Mouse (Mus musculus): ENCODE results near the gene Gm7579. TPM values are rescaled to one million over a fixed set of nuclear protein-coding genes. Genes with fewer than 3 reads are reported as not detected.

Gm7579 gene
- polyA plus RNA-seq (2017; shearing (Covaris generic)) = not detected

GRCm38 (mm10) chr7:142211559-142211958 lies at the start of gene Gm7579:
TSS of gene Gm7579 (plus strand) at chr7:142211859.

GRCm38 (mm10) chr7:142165639-142166038 lies 46.0 kb upstream of the Gm7579 start, which contains the start of gene Gm4553:
TSS of gene Gm4553 (minus strand) at chr7:142165739.

GRCm38 (mm10) chr7:142175905-142176304 lies 35.8 kb upstream of the Gm7579 start, which contains the start of gene Krtap5-2:
TSS of gene Krtap5-2 (minus strand) at chr7:142176005.

GRCm38 (mm10) chr7:142190289-142190688 lies 21.4 kb upstream of the Gm7579 start, which contains the start of gene Gm10153:
TSS of gene Gm10153 (minus strand) at chr7:142190389.

GRCm38 (mm10) chr7:142201064-142201463 lies 10.6 kb upstream of the Gm7579 start, which contains the start of gene Krtap5-3:
TSS of gene Krtap5-3 (plus strand) at chr7:142201364.

GRCm38 (mm10) chr7:142229871-142230270 lies 18.2 kb downstream of the Gm7579 start, which contains the start of gene Krtap5-5:
TSS of gene Krtap5-5 (minus strand) at chr7:142229971.

GRCm38 (mm10) chr7:142240978-142241377 lies 29.3 kb downstream of the Gm7579 start, which contains the start of gene Gm40460:
TSS of gene Gm40460 (minus strand) at chr7:142241078.

GRCm38 (mm10) chr7:142258254-142258653 lies 46.6 kb downstream of the Gm7579 start, which contains the start of gene Gm2431:
TSS of gene Gm2431 (minus strand) at chr7:142258354.

Other genes with a start within 250 kb of the Gm7579 start
- 98.5 TPM for gene Mob2, start 150.8 kb upstream of the Gm7579 start, polyA plus RNA-seq (2017; shearing (Covaris generic))
- gene Dusp8, start 116.0 kb upstream of the Gm7579 start, polyA plus RNA-seq (2017; shearing (Covaris generic)) = not detected
- not detected for gene Gm45618, start 91.1 kb upstream of the Gm7579 start, polyA plus RNA-seq (2017; shearing (Covaris generic))
- not detected for gene Gm39115, start 75.8 kb upstream of the Gm7579 start, polyA plus RNA-seq (2017; shearing (Covaris generic))
- not detected for gene Gm45337, start 67.3 kb upstream of the Gm7579 start, polyA plus RNA-seq (2017; shearing (Covaris generic))
- not detected for gene Gm29735, start 54.7 kb upstream of the Gm7579 start, polyA plus RNA-seq (2017; shearing (Covaris generic))
- gene Gm4553, start 46.1 kb upstream of the Gm7579 start, polyA plus RNA-seq (2017; shearing (Covaris generic)) = not detected
- not detected for gene Krtap5-2, start 35.9 kb upstream of the Gm7579 start, polyA plus RNA-seq (2017; shearing (Covaris generic))
- gene Gm10153, start 21.5 kb upstream of the Gm7579 start, polyA plus RNA-seq (2017; shearing (Covaris generic)) = not detected
- not detected for gene Krtap5-3, start 10.5 kb upstream of the Gm7579 start, polyA plus RNA-seq (2017; shearing (Covaris generic))
- not detected for gene Krtap5-5, start 18.1 kb downstream of the Gm7579 start, polyA plus RNA-seq (2017; shearing (Covaris generic))
- gene Gm40460, start 29.2 kb downstream of the Gm7579 start, polyA plus RNA-seq (2017; shearing (Covaris generic)) = not detected
- not detected for gene Gm2431, start 46.5 kb downstream of the Gm7579 start, polyA plus RNA-seq (2017; shearing (Covaris generic))
- not detected for gene Gm4559, start 62.5 kb downstream of the Gm7579 start, polyA plus RNA-seq (2017; shearing (Covaris generic))
- not detected for gene Krtap5-1, start 85.3 kb downstream of the Gm7579 start, polyA plus RNA-seq (2017; shearing (Covaris generic))
- not detected for gene Krtap5-4, start 91.7 kb downstream of the Gm7579 start, polyA plus RNA-seq (2017; shearing (Covaris generic))
- 2.5 TPM for gene Ifitm10, start 161.9 kb downstream of the Gm7579 start, polyA plus RNA-seq (2017; shearing (Covaris generic))
- not detected for gene Gm49369, start 170.8 kb downstream of the Gm7579 start, polyA plus RNA-seq (2017; shearing (Covaris generic))
- 443 TPM for gene Ctsd, start 176.2 kb downstream of the Gm7579 start, polyA plus RNA-seq (2017; shearing (Covaris generic))
- gene Syt8, start 223.0 kb downstream of the Gm7579 start, polyA plus RNA-seq (2017; shearing (Covaris generic)) = not detected
- not detected for gene Tnni2, start 229.9 kb downstream of the Gm7579 start, polyA plus RNA-seq (2017; shearing (Covaris generic))
- gene Lsp1, start 248.9 kb downstream of the Gm7579 start, polyA plus RNA-seq (2017; shearing (Covaris generic)) = 1,202 TPM